Mouse (Mus musculus) embryonic facial prominence, embryonic 11.5 days (tissue): ENCODE measurements around the gene Pkd2l1. TPM values are rescaled to one million over a fixed set of nuclear protein-coding genes. Genes with fewer than 3 reads are reported as not detected.
A peak's percentile ranks its signal among the peaks of the same experiment; 100 is the strongest.

Experiments used
- ATAC-seq: fragments of 200-750 bp; cut with Nextera tagmentation; replicated peaks from 2 replicates; pipeline ENCODE4 v1.8.0; 2017; ENCODE audit warnings: low read depth; ENCODE audit not compliant: insufficient number of reproducible peaks, low FRiP score, low TSS enrichment
- DNase-seq: peaks from one replicate; pipeline ENCODE4 v3.0.0-alpha.2; 2015; ENCODE audit warnings: low spot score
- H3K27ac ChIP-seq: fragments of 300-500 bp; sonication (generic); replicated peaks from 2 replicates; pipeline ENCODE4 v1.5.1; 2014; ENCODE audit warnings: mild to moderate bottlenecking, low read depth, low read length, control low read depth
- H3K27me3 ChIP-seq: fragments of 300-500 bp; sonication (generic); 2 replicates; pipeline ENCODE4 v1.6.1; 2014; ENCODE audit warnings: mild to moderate bottlenecking, low read length, moderate library complexity, mixed read lengths; ENCODE audit not compliant: control insufficient read depth, insufficient read depth
- H3K36me3 ChIP-seq: fragments of 300-500 bp; sonication (generic); replicated peaks from 2 replicates; pipeline ENCODE4 v1.6.1; 2014; ENCODE audit warnings: low read depth, mild to moderate bottlenecking, low read length, moderate library complexity, mixed read lengths; ENCODE audit not compliant: control insufficient read depth, insufficient read depth
- H3K4me1 ChIP-seq: fragments of 300-500 bp; sonication (generic); 2 replicates; pipeline ENCODE4 v1.6.1; 2014; ENCODE audit warnings: low read length, mixed read lengths; ENCODE audit not compliant: control insufficient read depth, insufficient read depth
- H3K4me2 ChIP-seq: fragments of 300-500 bp; sonication (generic); 2 replicates; pipeline ENCODE4 v1.6.1; 2014; ENCODE audit warnings: low read depth, mild to moderate bottlenecking, control low read depth, low read length, moderate library complexity
- H3K4me3 ChIP-seq: fragments of 300-500 bp; sonication (generic); 2 replicates; pipeline ENCODE4 v1.5.1; 2014; ENCODE audit warnings: low read depth, low read length, control low read depth
- H3K9ac ChIP-seq: fragments of 300-500 bp; sonication (generic); replicated peaks from 2 replicates; pipeline ENCODE4 v1.6.1; 2014; ENCODE audit warnings: mild to moderate bottlenecking, control low read depth, low read length
- H3K9me3 ChIP-seq: fragments of 300-500 bp; sonication (generic); replicated peaks from 2 replicates; pipeline ENCODE4 v1.6.1; 2016; ENCODE audit warnings: mild to moderate bottlenecking, low read length, inconsistent platforms, mixed read lengths; ENCODE audit not compliant: control insufficient read depth
- WGBS: fragments of 180-500 bp; shearing (Covaris S2); extraction: QIAGEN DNeasy Blood & Tissue Kit; methylation state at CpG from one replicate; pipeline ENCODE4 v1.1.7; 2014; 5-methylcytosine and 5-hydroxymethylcytosine counted together
- polyA plus RNA-seq: library from polyadenylated mRNA; unstranded; fragments of >200 nt; fragmentation: Nextera tagmentation; extraction: Ambion mirVana; gene quantifications from 2 replicates; pipeline ENCODE4 v1.2.1, GENCODE M21; 2014

The Pkd2l1 gene
- polyA plus RNA-seq, 1 experiment from 2014 or later: not detected

GRCm38 (mm10) chr19:44153781-44154180 is 38.5 kb downstream of the Pkd2l1 start:
- Histone ChIP-seq H3K27ac (no peak overlapping the region), H3K4me3 (no peak overlapping the region), H3K9ac (no peak overlapping the region), H3K9me3 (no peaks in the 10 kb centered on the region), H3K4me1 (no peaks in the 10 kb centered on the region), H3K27me3 (no peaks in the 10 kb centered on the region), H3K4me2 (no peak overlapping the region), H3K36me3 (no peaks in the 10 kb centered on the region)
- no peak for DNase-seq
- WGBS: 84% methylated on average over 5 of the region's 5 CpGs
- no peak for ATAC-seq

- 82% methylated on average over 2 of the region's 2 CpGs for WGBS
Observed at GRCm38 (mm10) chr19:44148991-44149390, 43.3 kb downstream of the Pkd2l1 start.

GRCm38 (mm10) chr19:44148345-44148744 is 43.9 kb downstream of the Pkd2l1 start:
- H3K9me3 ChIP-seq: no peaks in the 10 kb centered on the region
- H3K4me1 ChIP-seq: no peaks in the 10 kb centered on the region
- H3K4me2 ChIP-seq: no peak overlapping the region
- 34% methylated on average over 2 of the region's 2 CpGs for WGBS
- no peak overlapping the region for H3K9ac ChIP-seq
- peaks cover 2% of the 10 kb centered on the region; the same call in 1 of the 2 replicates for H3K27me3 ChIP-seq
- DNase-seq (no peak), ATAC-seq (no peak)
- no peak overlapping the region for H3K27ac ChIP-seq
- H3K36me3 ChIP-seq: no peaks in the 10 kb centered on the region
- H3K4me3 ChIP-seq: no peak overlapping the region

More at GRCm38 (mm10) chr19:44148991-44149390, 43.3 kb downstream of the Pkd2l1 start:
- Histone ChIP-seq H3K9me3 (no peaks in the 10 kb centered on the region), H3K9ac (no peak overlapping the region), H3K4me2 (no peak overlapping the region), H3K27ac (no peak overlapping the region), H3K27me3 (peaks cover 2% of the 10 kb centered on the region; the same call in 1 of the 2 replicates), H3K36me3 (no peaks in the 10 kb centered on the region), H3K4me3 (no peak overlapping the region), H3K4me1 (no peaks in the 10 kb centered on the region)
- DNase-seq: no peak
- ATAC-seq: no peak

GRCm38 (mm10) chr19:44146951-44147350 is 45.3 kb downstream of the Pkd2l1 start:
- Histone ChIP-seq H3K36me3 (no peaks in the 10 kb centered on the region), H3K9ac (no peak overlapping the region), H3K4me1 (no peaks in the 10 kb centered on the region), H3K9me3 (no peaks in the 10 kb centered on the region), H3K27me3 (peaks cover 2% of the 10 kb centered on the region; the same call in 1 of the 2 replicates), H3K4me3 (no peak overlapping the region), H3K27ac (no peak overlapping the region), H3K4me2 (no peak overlapping the region)
- ATAC-seq: no peak
- 95% methylated on average over 8 of the region's 8 CpGs for WGBS
- no peak for DNase-seq

GRCm38 (mm10) chr19:44146568-44146879 is 45.7 kb downstream of the Pkd2l1 start:
- Histone ChIP-seq H3K36me3 (no peaks in the 10 kb centered on the region; the same call in 1 of the 2 replicates), H3K4me3 (peak overlapping the region; percentile 73), H3K4me1 (no peaks in the 10 kb centered on the region), H3K27me3 (peaks cover 2% of the 10 kb centered on the region; the same call in 1 of the 2 replicates), H3K4me2 (peak overlapping the region; percentile 68), H3K9ac (no peak overlapping the region), H3K27ac (no peak overlapping the region), H3K9me3 (no peaks in the 10 kb centered on the region)
- 61% methylated on average over 9 of the region's 9 CpGs for WGBS
- ATAC-seq: no peak
- DNase-seq: no peak

GRCm38 (mm10) chr19:44145702-44146567 is 46.3 kb downstream of the Pkd2l1 start, which contains the start of gene Bloc1s2:
Bloc1s2 (minus strand) TSS chr19:44146446.
- H3K9ac ChIP-seq: peak within 1 kb of the TSS; percentile 76
- H3K9me3 ChIP-seq: no peaks in the 10 kb centered on the region
- peak within 1 kb of the TSS; percentile 73 for H3K4me3 ChIP-seq
- ATAC-seq: peak; percentile 59; the same call in 1 of the 2 replicates
- H3K4me2 ChIP-seq: peak within 1 kb of the TSS; percentile 68
- no peaks in the 10 kb centered on the region; the same call in 1 of the 2 replicates for H3K36me3 ChIP-seq
- H3K27me3 ChIP-seq: peaks cover 2% of the 10 kb centered on the region; the same call in 1 of the 2 replicates
- H3K27ac ChIP-seq: no peak within 1 kb of the TSS
- WGBS: 3% methylated on average over 46 of the region's 46 CpGs
- peak; percentile 85 for DNase-seq
- no peaks in the 10 kb centered on the region for H3K4me1 ChIP-seq

GRCm38 (mm10) chr19:44144366-44144765 is 47.9 kb downstream of the Pkd2l1 start:
- no peak for DNase-seq
- Histone ChIP-seq H3K9ac (no peak overlapping the region), H3K9me3 (no peaks in the 10 kb centered on the region), H3K4me2 (no peak overlapping the region), H3K27me3 (peaks cover 2% of the 10 kb centered on the region; the same call in 1 of the 2 replicates), H3K27ac (no peak overlapping the region), H3K36me3 (no peaks in the 10 kb centered on the region; the same call in 1 of the 2 replicates), H3K4me3 (no peak overlapping the region), H3K4me1 (no peaks in the 10 kb centered on the region)
- no peak for ATAC-seq
- 92% methylated on average over 9 of the region's 9 CpGs for WGBS

GRCm38 (mm10) chr19:44135960-44136485 is 56.2 kb downstream of the Pkd2l1 start:
- H3K9me3 ChIP-seq: no peaks in the 10 kb centered on the region
- peak overlapping the region; percentile 17 for H3K4me3 ChIP-seq
- no peaks in the 10 kb centered on the region for H3K4me1 ChIP-seq
- peaks cover 3% of the 10 kb centered on the region; the same call in 1 of the 2 replicates for H3K36me3 ChIP-seq
- H3K4me2 ChIP-seq: peak overlapping the region; percentile 10; the same call in 1 of the 2 replicates
- WGBS: 34% methylated on average over 7 of the region's 7 CpGs
- DNase-seq: peak; percentile 11
- H3K9ac ChIP-seq: 0 out of 2 replicates have a peak overlapping the region, but pooled peaks have one; percentile 18
- no peaks in the 10 kb centered on the region for H3K27me3 ChIP-seq
- no peak overlapping the region for H3K27ac ChIP-seq
- peak; percentile 10; the same call in 1 of the 2 replicates for ATAC-seq
